Mouse (Mus musculus) monocyte, adult 2 months (primary cell): ENCODE measurements around the gene Zfp704.
"Not testable (repeated sequence)": the region's sequence is repeated elsewhere in the genome, so short reads cannot be mapped to it uniquely, and the experiment has no call there.

ENCODE experiments used
- DNase-seq, 2 experiments: peaks; one replicate each; pipeline ENCODE4 v3.0.0; 2022; ENCODE audit warnings: low spot score in 2 of 2, low read depth in 1 of 2

Gene Zfp704

GRCm38 (mm10) chr3:9599738-9600410 lies 10.0 kb downstream of the Zfp704 start:
- DNase-seq, result no peak

- no peak for DNase-seq
These were observed 11.8 kb downstream of the Zfp704 start for GRCm38 (mm10) chr3:9598061-9598460.

GRCm38 (mm10) chr3:9594457-9594856 lies 15.4 kb downstream of the Zfp704 start:
- no peak for DNase-seq

GRCm38 (mm10) chr3:9593832-9594231 lies 16.1 kb downstream of the Zfp704 start:
- no peak for DNase-seq

GRCm38 (mm10) chr3:9591416-9592110 lies 18.3 kb downstream of the Zfp704 start:
- DNase-seq, result no peak

- DNase-seq, result no peak
These were observed 21.2 kb downstream of the Zfp704 start for GRCm38 (mm10) chr3:9588635-9589034.

- no peak for DNase-seq
These were observed 22.6 kb downstream of the Zfp704 start for GRCm38 (mm10) chr3:9587304-9587703.

- no peak for DNase-seq
These were observed 26.4 kb downstream of the Zfp704 start for GRCm38 (mm10) chr3:9583516-9583915.

- DNase-seq, result no peak
These were observed 28.7 kb downstream of the Zfp704 start for GRCm38 (mm10) chr3:9580952-9581798.

GRCm38 (mm10) chr3:9580102-9580501 lies 29.8 kb downstream of the Zfp704 start:
- no peak for DNase-seq

GRCm38 (mm10) chr3:9579028-9579643 lies 30.7 kb downstream of the Zfp704 start:
- DNase-seq, result no peak

GRCm38 (mm10) chr3:9576872-9577271 lies 33.0 kb downstream of the Zfp704 start:
- no peak for DNase-seq

- DNase-seq, result no peak
These were observed 35.6 kb downstream of the Zfp704 start for GRCm38 (mm10) chr3:9574305-9574704.

- peak in 1 of 2 experiments; percentile 32 for DNase-seq
These were observed 36.3 kb downstream of the Zfp704 start for GRCm38 (mm10) chr3:9573581-9573980.

- no peak for DNase-seq
These were observed 37.6 kb downstream of the Zfp704 start for GRCm38 (mm10) chr3:9572261-9572660.

- no peak for DNase-seq
These were observed 39.1 kb downstream of the Zfp704 start for GRCm38 (mm10) chr3:9570782-9571181.

GRCm38 (mm10) chr3:9569706-9570105 lies 40.2 kb downstream of the Zfp704 start:
- DNase-seq, result not testable (repeated sequence)

GRCm38 (mm10) chr3:9568565-9569228 lies 41.2 kb downstream of the Zfp704 start:
- no peak for DNase-seq

- no peak for DNase-seq
These were observed 41.9 kb downstream of the Zfp704 start for GRCm38 (mm10) chr3:9567948-9568347.

GRCm38 (mm10) chr3:9566831-9567230 lies 43.1 kb downstream of the Zfp704 start:
- DNase-seq, result no peak

- DNase-seq, result no peak
These were observed 46.3 kb downstream of the Zfp704 start for GRCm38 (mm10) chr3:9563562-9563961.
